Mouse (Mus musculus) limb, embryonic 15.5 days (tissue): Measurements from ENCODE around the gene Rab31. TPM values are rescaled to one million over a fixed set of nuclear protein-coding genes. Genes with fewer than 3 reads are reported as not detected.

Experiments used
- ATAC-seq: fragments of 200-750 bp; cut with Nextera tagmentation; 2 replicates; pipeline ENCODE4 v1.8.0; 2017; ENCODE audit warnings: low read depth, moderate TSS enrichment; ENCODE audit not compliant: insufficient number of reproducible peaks, low FRiP score, low TSS enrichment
- H3K27ac ChIP-seq: fragments of 300-500 bp; sonication (generic); 2 replicates; pipeline ENCODE4 v1.5.1; 2015; ENCODE audit warnings: moderate library complexity, mild to moderate bottlenecking, inconsistent platforms
- H3K27me3 ChIP-seq: fragments of 300-500 bp; sonication (generic); 2 replicates; pipeline ENCODE4 v1.6.1; 2015; ENCODE audit warnings: inconsistent platforms
- H3K36me3 ChIP-seq: fragments of 300-500 bp; sonication (generic); 2 replicates; pipeline ENCODE4 v1.6.1; 2015; ENCODE audit warnings: inconsistent platforms
- H3K4me1 ChIP-seq: fragments of 300-500 bp; sonication (generic); 2 replicates; pipeline ENCODE4 v1.6.1; 2015; ENCODE audit warnings: inconsistent platforms
- H3K4me2 ChIP-seq: fragments of 300-500 bp; sonication (generic); 2 replicates; pipeline ENCODE4 v1.6.1; 2015; ENCODE audit warnings: mild to moderate bottlenecking, inconsistent platforms
- H3K4me3 ChIP-seq: fragments of 300-500 bp; sonication (generic); 2 replicates; pipeline ENCODE4 v1.5.1; 2015; ENCODE audit warnings: mild to moderate bottlenecking, inconsistent platforms
- H3K9ac ChIP-seq: fragments of 300-500 bp; sonication (generic); 2 replicates; pipeline ENCODE4 v1.6.1; 2015; ENCODE audit warnings: inconsistent platforms
- H3K9me3 ChIP-seq: fragments of 300-500 bp; sonication (generic); 2 replicates; pipeline ENCODE4 v1.6.1; 2016; ENCODE audit warnings: inconsistent platforms
- WGBS: fragments of 180-500 bp; shearing (Covaris S2); methylation state at CpG from one replicate; pipeline ENCODE4 v1.1.7; 2015; 5-methylcytosine and 5-hydroxymethylcytosine counted together
- polyA plus RNA-seq: library from polyadenylated mRNA; unstranded; fragments of >200 nt; fragmentation: Nextera tagmentation; extraction: Ambion mirVana; gene quantifications from 2 replicates; pipeline ENCODE4 v1.2.1, GENCODE M21; 2015

The Rab31 gene
- polyA plus RNA-seq, 1 experiment from 2014 or later, result 54.1 TPM

- H3K4me2 ChIP-seq, result no peak overlapping the region
- H3K9ac ChIP-seq, result no peak overlapping the region
- no peaks in the 10 kb centered on the region for H3K27me3 ChIP-seq
- H3K4me1 ChIP-seq, result peaks cover 19% of the 10 kb centered on the region
- H3K9me3 ChIP-seq, result no peaks in the 10 kb centered on the region
- H3K27ac ChIP-seq, result no peak overlapping the region
- no peak for ATAC-seq
- 85% methylated on average over 13 of the region's 13 CpGs for WGBS
- 0 out of 2 replicates have a peak, but pooled peaks cover 4% of the 10 kb centered on the region for H3K36me3 ChIP-seq
- H3K4me3 ChIP-seq, result no peak overlapping the region
Measured at GRCm38 (mm10) chr17:65696939-65697338, 75.6 kb downstream of the Rab31 start.

GRCm38 (mm10) chr17:65692276-65692675 lies 80.3 kb downstream of the Rab31 start:
- 0 out of 2 replicates have a peak, but pooled peaks cover 4% of the 10 kb centered on the region for H3K36me3 ChIP-seq
- H3K27ac ChIP-seq, result no peak overlapping the region
- H3K9me3 ChIP-seq, result no peaks in the 10 kb centered on the region
- no peak overlapping the region for H3K4me3 ChIP-seq
- no peaks in the 10 kb centered on the region for H3K27me3 ChIP-seq
- no peaks in the 10 kb centered on the region for H3K4me1 ChIP-seq
- H3K4me2 ChIP-seq, result no peak overlapping the region
- H3K9ac ChIP-seq, result no peak overlapping the region
- 78% methylated on average over 4 of the region's 4 CpGs for WGBS
- ATAC-seq, result no peak

- H3K4me3 ChIP-seq, result no peak overlapping the region
- no peak overlapping the region for H3K27ac ChIP-seq
- no peaks in the 10 kb centered on the region for H3K36me3 ChIP-seq
- WGBS, result 78% methylated on average over 2 of the region's 2 CpGs
- no peaks in the 10 kb centered on the region for H3K27me3 ChIP-seq
- H3K4me1 ChIP-seq, result peaks cover 9% of the 10 kb centered on the region
- no peaks in the 10 kb centered on the region for H3K9me3 ChIP-seq
- no peak overlapping the region for H3K9ac ChIP-seq
- ATAC-seq, result no peak
- H3K4me2 ChIP-seq, result no peak overlapping the region
Measured at GRCm38 (mm10) chr17:65683731-65684130, 88.8 kb downstream of the Rab31 start.

- Histone ChIP-seq H3K4me3 (no peak overlapping the region), H3K9me3 (no peaks in the 10 kb centered on the region), H3K9ac (no peak overlapping the region), H3K4me1 (peaks cover 9% of the 10 kb centered on the region), H3K36me3 (no peaks in the 10 kb centered on the region), H3K4me2 (no peak overlapping the region), H3K27ac (no peak overlapping the region), H3K27me3 (no peaks in the 10 kb centered on the region)
- no peak for ATAC-seq
- WGBS, result 74% methylated on average over 3 of the region's 3 CpGs
Measured at GRCm38 (mm10) chr17:65683316-65683715, 89.2 kb downstream of the Rab31 start.

GRCm38 (mm10) chr17:65682071-65682680 lies 90.4 kb downstream of the Rab31 start:
- peaks cover 9% of the 10 kb centered on the region for H3K4me1 ChIP-seq
- no peak overlapping the region for H3K9ac ChIP-seq
- H3K9me3 ChIP-seq, result no peaks in the 10 kb centered on the region
- H3K27ac ChIP-seq, result no peak overlapping the region
- no peaks in the 10 kb centered on the region for H3K36me3 ChIP-seq
- no peak overlapping the region for H3K4me3 ChIP-seq
- ATAC-seq, result no peak
- H3K27me3 ChIP-seq, result no peaks in the 10 kb centered on the region
- 91% methylated on average over 5 of the region's 5 CpGs for WGBS
- H3K4me2 ChIP-seq, result no peak overlapping the region

GRCm38 (mm10) chr17:65681516-65681915 lies 91.0 kb downstream of the Rab31 start:
- Histone ChIP-seq H3K9ac (no peak overlapping the region), H3K36me3 (no peaks in the 10 kb centered on the region), H3K27me3 (no peaks in the 10 kb centered on the region), H3K4me1 (peaks cover 9% of the 10 kb centered on the region), H3K4me2 (no peak overlapping the region), H3K9me3 (no peaks in the 10 kb centered on the region), H3K27ac (no peak overlapping the region), H3K4me3 (no peak overlapping the region)
- ATAC-seq, result no peak
- WGBS, result 84% methylated on average over 6 of the region's 6 CpGs

- H3K4me3 ChIP-seq, result no peak overlapping the region
- WGBS, result 83% methylated on average over 2 of the region's 2 CpGs
- no peaks in the 10 kb centered on the region for H3K9me3 ChIP-seq
- H3K27me3 ChIP-seq, result no peaks in the 10 kb centered on the region
- H3K27ac ChIP-seq, result no peak overlapping the region
- H3K4me1 ChIP-seq, result peaks cover 9% of the 10 kb centered on the region
- no peaks in the 10 kb centered on the region for H3K36me3 ChIP-seq
- ATAC-seq, result no peak
- H3K4me2 ChIP-seq, result no peak overlapping the region
- H3K9ac ChIP-seq, result no peak overlapping the region
Measured at GRCm38 (mm10) chr17:65680801-65681412, 91.6 kb downstream of the Rab31 start.

- Histone ChIP-seq H3K4me1 (peaks cover 9% of the 10 kb centered on the region), H3K36me3 (no peaks in the 10 kb centered on the region), H3K4me2 (0 out of 2 replicates have a peak overlapping the region, but pooled peaks have one; percentile 1), H3K4me3 (no peak overlapping the region), H3K27me3 (no peaks in the 10 kb centered on the region), H3K9ac (no peak overlapping the region), H3K27ac (peak overlapping the region; percentile 76), H3K9me3 (no peaks in the 10 kb centered on the region)
- WGBS, result 30% methylated on average over 14 of the region's 14 CpGs
- ATAC-seq, result 0 out of 2 replicates have a peak, but pooled peaks have one; percentile 33
Measured at GRCm38 (mm10) chr17:65679806-65680446, 92.6 kb downstream of the Rab31 start.

GRCm38 (mm10) chr17:65677742-65678141 lies 94.8 kb downstream of the Rab31 start:
- H3K4me1 ChIP-seq, result peaks cover 9% of the 10 kb centered on the region
- H3K9ac ChIP-seq, result no peak overlapping the region
- H3K4me2 ChIP-seq, result no peak overlapping the region
- no peaks in the 10 kb centered on the region for H3K9me3 ChIP-seq
- no peak overlapping the region for H3K27ac ChIP-seq
- ATAC-seq, result no peak
- WGBS, result 92% methylated on average over 1 of the region's 1 CpGs
- H3K4me3 ChIP-seq, result no peak overlapping the region
- no peaks in the 10 kb centered on the region for H3K36me3 ChIP-seq
- no peaks in the 10 kb centered on the region for H3K27me3 ChIP-seq

- H3K36me3 ChIP-seq, result no peaks in the 10 kb centered on the region
- H3K4me2 ChIP-seq, result no peak overlapping the region
- H3K9me3 ChIP-seq, result no peaks in the 10 kb centered on the region
- 89% methylated on average over 8 of the region's 8 CpGs for WGBS
- no peak overlapping the region for H3K27ac ChIP-seq
- no peak overlapping the region for H3K4me3 ChIP-seq
- peaks cover 9% of the 10 kb centered on the region for H3K4me1 ChIP-seq
- H3K9ac ChIP-seq, result no peak overlapping the region
- H3K27me3 ChIP-seq, result no peaks in the 10 kb centered on the region
- no peak for ATAC-seq
Measured at GRCm38 (mm10) chr17:65676536-65676935, 96.0 kb downstream of the Rab31 start.

GRCm38 (mm10) chr17:65675985-65676384 lies 96.6 kb downstream of the Rab31 start:
- no peak for ATAC-seq
- no peak overlapping the region for H3K27ac ChIP-seq
- WGBS, result 58% methylated on average over 3 of the region's 3 CpGs

GRCm38 (mm10) chr17:65674710-65675171 lies 97.8 kb downstream of the Rab31 start:
- Histone ChIP-seq H3K27me3 (no peaks in the 10 kb centered on the region), H3K4me1 (peaks cover 4% of the 10 kb centered on the region), H3K27ac (no peak overlapping the region), H3K9ac (no peak overlapping the region), H3K4me2 (no peak overlapping the region), H3K36me3 (no peaks in the 10 kb centered on the region), H3K4me3 (no peak overlapping the region), H3K9me3 (no peaks in the 10 kb centered on the region)
- no peak for ATAC-seq
- WGBS, result 67% methylated on average over 1 of the region's 1 CpGs

More at GRCm38 (mm10) chr17:65675985-65676384, 96.6 kb downstream of the Rab31 start:
- Histone ChIP-seq H3K4me3 (no peak overlapping the region), H3K9me3 (no peaks in the 10 kb centered on the region), H3K36me3 (no peaks in the 10 kb centered on the region), H3K9ac (no peak overlapping the region), H3K4me1 (peaks cover 9% of the 10 kb centered on the region), H3K27me3 (no peaks in the 10 kb centered on the region), H3K4me2 (no peak overlapping the region)
